In genomic region chr15:10640721-10641120, GRCm38 (mm10) we compare ENCODE assay signal across 35 mouse cellular contexts.
"Had no signal": no experiment of that assay in that cellular context is flagged by ENCODE, and none has a peak within 500 bp of the region (broad histone marks: within the 10 kb centered on the region; RNA-seq: fewer than 3 reads in every experiment).

No protein-coding gene starts in this region.

- H3K27ac ChIP-seq: heart, embryonic 10.5 days; heart, embryonic 13.5 days; heart, embryonic 15.5 days; hindbrain, embryonic 12.5 days; hindbrain, embryonic 13.5 days; hindbrain, embryonic 14.5 days; hindbrain, embryonic 15.5 days; hindbrain, postnatal 0 days; intestine, embryonic 15.5 days; kidney, embryonic 15.5 days; kidney, postnatal 0 days; layer of hippocampus, adult 2 months; left cerebral cortex, adult 2 months had no signal

- H3K9ac ChIP-seq: heart, embryonic 12.5 days; heart, embryonic 13.5 days; heart, embryonic 15.5 days; hindbrain, embryonic 12.5 days; hindbrain, embryonic 13.5 days; hindbrain, embryonic 14.5 days; hindbrain, embryonic 15.5 days; intestine, embryonic 15.5 days; kidney, embryonic 15.5 days had no signal

- H3K4me1 ChIP-seq: heart, embryonic 10.5 days; heart, embryonic 12.5 days; heart, embryonic 15.5 days; hindbrain, embryonic 15.5 days had no signal

- H3K27me3 ChIP-seq: heart, embryonic 12.5 days; heart, embryonic 15.5 days; hindbrain, embryonic 12.5 days; hindbrain, embryonic 13.5 days; hindbrain, embryonic 15.5 days; intestine, embryonic 15.5 days; kidney, embryonic 15.5 days had no signal

- H3K4me2 ChIP-seq: heart, embryonic 11.5 days; heart, embryonic 12.5 days; heart, embryonic 13.5 days; heart, embryonic 15.5 days; hindbrain, embryonic 12.5 days; hindbrain, embryonic 13.5 days; hindbrain, embryonic 14.5 days; hindbrain, embryonic 15.5 days; intestine, embryonic 15.5 days; kidney, embryonic 15.5 days had no signal

- H3K9me3 ChIP-seq: heart, embryonic 10.5 days; heart, embryonic 12.5 days; heart, embryonic 13.5 days; heart, embryonic 15.5 days; hindbrain, embryonic 12.5 days; hindbrain, embryonic 13.5 days; hindbrain, embryonic 15.5 days; intestine, embryonic 15.5 days; kidney, embryonic 15.5 days had no signal

- H3K36me3 ChIP-seq: heart, embryonic 10.5 days; heart, embryonic 12.5 days; heart, embryonic 13.5 days; heart, embryonic 15.5 days; hindbrain, embryonic 12.5 days; hindbrain, embryonic 13.5 days; hindbrain, embryonic 15.5 days; intestine, embryonic 15.5 days; kidney, embryonic 15.5 days had no signal

- ATAC-seq: hindbrain, embryonic 16.5 days; hindbrain, postnatal 0 days; inflammation-experienced regulatory T-cells, adult 6 months; intestine, embryonic 15.5 days; intestine, embryonic 16.5 days; intestine, postnatal 0 days had no signal

- H3K4me3 ChIP-seq: heart, embryonic 10.5 days; heart, embryonic 12.5 days; heart, embryonic 13.5 days; heart, embryonic 15.5 days; hindbrain, embryonic 12.5 days; hindbrain, embryonic 13.5 days; hindbrain, embryonic 15.5 days; intestine, embryonic 15.5 days; kidney, embryonic 15.5 days; layer of hippocampus, adult 2 months; left cerebral cortex, adult 2 months had no signal

- DNase-seq: heart, postnatal 10 days; heart, postnatal 14 days; heart, postnatal 36 days; heart, postnatal 4 days; kidney, adult 11 months; kidney, adult 18-20 months; kidney, adult 2 months; kidney, adult 8-10 months; kidney, adult 9 months; kidney, postnatal 10 days; kidney, postnatal 14 days; kidney, postnatal 25 days; kidney, postnatal 36 days; kidney, postnatal 4 days; layer of hippocampus, adult 9-11 months; layer of hippocampus, postnatal 36 days had no signal
